Mouse (Mus musculus): ENCODE measurements around the gene Trappc4. TPM values are rescaled to one million over a fixed set of nuclear protein-coding genes. Genes with fewer than 3 reads are reported as not detected.

Trappc4 gene
- total and polyA plus RNA-seq, 2 experiments = 28.0 to 31.0 TPM

- H3K36me3 ChIP-seq (ENCODE audit: control insufficient read depth, insufficient read depth, low read length) = peaks cover 22% of the 10 kb centered on the region
- peak within 1 kb of the TSS; percentile 85 for H3K9ac ChIP-seq (ENCODE audit: low read depth, low read length)
- DNase-seq (ENCODE audit: extremely low read depth, low read depth, low spot score) = peak; percentile 90
- H3K79me2 ChIP-seq (ENCODE audit: control insufficient read depth, insufficient read depth, low read length) = peaks cover 3% of the 10 kb centered on the region; the same call in 1 of the 2 replicates
- peak; percentile 70; the same call in 1 of the 2 replicates for TF ChIP-seq POLR2A (IDR thresholded peaks at IDR 0.05; ENCODE audit: extremely low read depth, insufficient read depth, low read length)
- no peak for TF ChIP-seq CTCF (IDR thresholded peaks at IDR 0.05; ENCODE audit: low read depth, low read length)
- H3K4me1 ChIP-seq (ENCODE audit: control insufficient read depth, insufficient read depth, low read length) = peaks cover 4% of the 10 kb centered on the region; the same call in 1 of the 2 replicates
- H3K4me3 ChIP-seq (ENCODE audit: insufficient read depth, low read depth, low read length) = peak within 1 kb of the TSS; percentile 90
- H3K27me3 ChIP-seq (ENCODE audit: control insufficient read depth, insufficient read depth, low read length) = no peaks in the 10 kb centered on the region
- under 1% methylated on average over 44 of the region's 44 CpGs for WGBS
- H3K27ac ChIP-seq (replicated peaks; ENCODE audit: insufficient read depth, low read depth, low read length) = peak within 1 kb of the TSS; percentile 49; the same call in 1 of the 2 replicates
These were observed 46.0 kb downstream of the Trappc4 start, which contains the start of gene Vps11 for GRCm38 (mm10) chr9:44361190-44361917. Gene Vps11, minus strand, starts transcription at chr9:44361670.

GRCm38 (mm10) chr9:44357207-44357606, 50.2 kb downstream of the Trappc4 start:
- no peak overlapping the region for H3K9ac ChIP-seq (ENCODE audit: low read depth, low read length)
- DNase-seq (ENCODE audit: extremely low read depth, low read depth, low spot score) = no peak
- peaks cover 4% of the 10 kb centered on the region; the same call in 1 of the 2 replicates for H3K4me1 ChIP-seq (ENCODE audit: control insufficient read depth, insufficient read depth, low read length)
- no peak for TF ChIP-seq POLR2A (IDR thresholded peaks at IDR 0.05; ENCODE audit: extremely low read depth, insufficient read depth, low read length)
- no peak for TF ChIP-seq CTCF (IDR thresholded peaks at IDR 0.05; ENCODE audit: low read depth, low read length)
- H3K79me2 ChIP-seq (ENCODE audit: control insufficient read depth, insufficient read depth, low read length) = peaks cover 8% of the 10 kb centered on the region; the same call in 1 of the 2 replicates
- H3K4me3 ChIP-seq (ENCODE audit: insufficient read depth, low read depth, low read length) = no peak overlapping the region
- H3K36me3 ChIP-seq (ENCODE audit: control insufficient read depth, insufficient read depth, low read length) = peaks cover 61% of the 10 kb centered on the region
- 77% methylated on average over 4 of the region's 4 CpGs for WGBS
- no peak overlapping the region for H3K27ac ChIP-seq (replicated peaks; ENCODE audit: insufficient read depth, low read depth, low read length)
- H3K27me3 ChIP-seq (ENCODE audit: control insufficient read depth, insufficient read depth, low read length) = no peaks in the 10 kb centered on the region

Other genes with a start within 250 kb of the Trappc4 start
- gene Cbl, start 173.6 kb downstream of the Trappc4 start, total RNA-seq (2014; rRNA removed) = 2.8 and 4.3 TPM in 2 replicates
- 1.8 and 2.4 TPM in 2 replicates for gene Cbl, start 173.6 kb downstream of the Trappc4 start, polyA plus RNA-seq (2012; rRNA removed)
- not detected in 2 replicates for gene Ccdc153, start 166.9 kb downstream of the Trappc4 start, total RNA-seq (2014; rRNA removed)
- gene Ccdc153, start 166.9 kb downstream of the Trappc4 start, polyA plus RNA-seq (2012; rRNA removed) = not detected in 2 replicates
- not detected in 2 replicates for gene Pdzd3, start 156.1 kb downstream of the Trappc4 start, total RNA-seq (2014; rRNA removed)
- not detected in 2 replicates for gene Pdzd3, start 156.1 kb downstream of the Trappc4 start, polyA plus RNA-seq (2012; rRNA removed)
- 3.5 and 5.6 TPM in 2 replicates for gene Nlrx1, start 139.0 kb downstream of the Trappc4 start, total RNA-seq (2014; rRNA removed)
- gene Nlrx1, start 139.0 kb downstream of the Trappc4 start, polyA plus RNA-seq (2012; rRNA removed) = 8.6 and 10.0 TPM in 2 replicates
- not detected in 2 replicates for gene Abcg4, start 119.0 kb downstream of the Trappc4 start, total RNA-seq (2014; rRNA removed)
- gene Abcg4, start 119.0 kb downstream of the Trappc4 start, polyA plus RNA-seq (2012; rRNA removed) = 0.11 TPM in 1 of 2 replicates, not detected in the other
- gene Hinfp, start 101.9 kb downstream of the Trappc4 start, total RNA-seq (2014; rRNA removed) = 7.4 and 7.6 TPM in 2 replicates
- gene Hinfp, start 101.9 kb downstream of the Trappc4 start, polyA plus RNA-seq (2012; rRNA removed) = 10.6 and 16.9 TPM in 2 replicates
- gene C2cd2l, start 87.3 kb downstream of the Trappc4 start, total RNA-seq (2014; rRNA removed) = 5.2 and 7.9 TPM in 2 replicates
- 60.1 and 60.9 TPM in 2 replicates for gene C2cd2l, start 87.3 kb downstream of the Trappc4 start, polyA plus RNA-seq (2012; rRNA removed)
- gene Dpagt1, start 81.6 kb downstream of the Trappc4 start, total RNA-seq (2014; rRNA removed) = 8.7 and 13.1 TPM in 2 replicates
- gene Dpagt1, start 81.6 kb downstream of the Trappc4 start, polyA plus RNA-seq (2012; rRNA removed) = 57.4 and 71.7 TPM in 2 replicates
- gene H2afx, start 72.9 kb downstream of the Trappc4 start, total RNA-seq (2014; rRNA removed) = 5.6 and 11.2 TPM in 2 replicates
- gene H2afx, start 72.9 kb downstream of the Trappc4 start, polyA plus RNA-seq (2012; rRNA removed) = 22.5 and 23.6 TPM in 2 replicates
- gene Hmbs, start 63.4 kb downstream of the Trappc4 start, total RNA-seq (2014; rRNA removed) = 61.3 and 67.7 TPM in 2 replicates
- gene Hmbs, start 63.4 kb downstream of the Trappc4 start, polyA plus RNA-seq (2012; rRNA removed) = 58.8 and 61.4 TPM in 2 replicates
- 14.5 and 22.0 TPM in 2 replicates for gene Vps11, start 45.9 kb downstream of the Trappc4 start, total RNA-seq (2014; rRNA removed)
- gene Vps11, start 45.9 kb downstream of the Trappc4 start, polyA plus RNA-seq (2012; rRNA removed) = 15.9 and 17.0 TPM in 2 replicates
- 87.8 and 131 TPM in 2 replicates for gene Hyou1, start 28.1 kb downstream of the Trappc4 start, total RNA-seq (2014; rRNA removed)
- 75.0 and 111 TPM in 2 replicates for gene Hyou1, start 28.1 kb downstream of the Trappc4 start, polyA plus RNA-seq (2012; rRNA removed)
- 250 and 307 TPM in 2 replicates for gene Slc37a4, start 10.7 kb downstream of the Trappc4 start, total RNA-seq (2014; rRNA removed)
- 153 and 185 TPM in 2 replicates for gene Slc37a4, start 10.7 kb downstream of the Trappc4 start, polyA plus RNA-seq (2012; rRNA removed)
- 455 and 516 TPM in 2 replicates for gene Rps25, start 461 bp downstream of the Trappc4 start, total RNA-seq (2014; rRNA removed)
- gene Rps25, start 461 bp downstream of the Trappc4 start, polyA plus RNA-seq (2012; rRNA removed) = 82.7 and 98.8 TPM in 2 replicates
- 8.8 and 10.2 TPM in 2 replicates for gene Ccdc84, start 11.0 kb upstream of the Trappc4 start, total RNA-seq (2014; rRNA removed)
- gene Ccdc84, start 11.0 kb upstream of the Trappc4 start, polyA plus RNA-seq (2012; rRNA removed) = 14.7 and 22.0 TPM in 2 replicates
- not detected in 2 replicates for gene Foxr1, start 33.5 kb upstream of the Trappc4 start, total RNA-seq (2014; rRNA removed)
- gene Foxr1, start 33.5 kb upstream of the Trappc4 start, polyA plus RNA-seq (2012; rRNA removed) = not detected in 2 replicates
- not detected in 2 replicates for gene Upk2, start 47.4 kb upstream of the Trappc4 start, total RNA-seq (2014; rRNA removed)
- not detected in 2 replicates for gene Upk2, start 47.4 kb upstream of the Trappc4 start, polyA plus RNA-seq (2012; rRNA removed)
- 5.4 and 5.9 TPM in 2 replicates for gene Bcl9l, start 75.2 kb upstream of the Trappc4 start, total RNA-seq (2014; rRNA removed)
- gene Bcl9l, start 75.2 kb upstream of the Trappc4 start, polyA plus RNA-seq (2012; rRNA removed) = 26.0 and 27.9 TPM in 2 replicates
- 0.18 and 0.20 TPM in 2 replicates for gene Cxcr5, start 154.3 kb upstream of the Trappc4 start, total RNA-seq (2014; rRNA removed)
- gene Cxcr5, start 154.3 kb upstream of the Trappc4 start, polyA plus RNA-seq (2012; rRNA removed) = 0.24 and 1.4 TPM in 2 replicates
- gene Ddx6, start 197.3 kb upstream of the Trappc4 start, total RNA-seq (2014; rRNA removed) = 58.4 and 58.7 TPM in 2 replicates
- gene Ddx6, start 197.3 kb upstream of the Trappc4 start, polyA plus RNA-seq (2012; rRNA removed) = 8.4 and 8.8 TPM in 2 replicates

Data from liver, adult 2 months (tissue).